Mouse (Mus musculus) myocyte (in vitro differentiated cells): ENCODE data around the gene Emilin1.

Experiments used
- CEBPB ChIP-seq: IDR thresholded peaks from 2 replicates; pipeline ENCODE4 v1.6.1; 2011; ENCODE audit warnings: mild to moderate bottlenecking, moderate library complexity; ENCODE audit not compliant: poor library complexity, insufficient read depth, severe bottlenecking
- E2F4 ChIP-seq: IDR thresholded peaks from one replicate; pipeline ENCODE4 v1.6.1; 2011; ENCODE audit warnings: mild to moderate bottlenecking, control low read depth, moderate library complexity; ENCODE audit not compliant: insufficient read depth
- MAX ChIP-seq: IDR thresholded peaks from one replicate; pipeline ENCODE4 v1.6.1; 2011; ENCODE audit warnings: low read depth, mild to moderate bottlenecking, control low read depth
- MYOG ChIP-seq, 3 experiments: IDR thresholded peaks; one replicate each; pipeline ENCODE4 v1.6.1; 2011; ENCODE audit warnings: control low read depth in 2 of 3, low read depth in 2 of 3, mild to moderate bottlenecking in 2 of 3; ENCODE audit not compliant: insufficient read length in 2 of 3, control insufficient read depth in 1 of 3, insufficient read depth in 1 of 3
- POLR2A ChIP-seq: IDR thresholded peaks from one replicate; pipeline ENCODE4 v1.6.1; 2011; ENCODE audit warnings: low read depth, mild to moderate bottlenecking, control low read depth, moderate library complexity; ENCODE audit not compliant: insufficient read length
- POLR2AphosphoS2 ChIP-seq: IDR thresholded peaks from one replicate; pipeline ENCODE4 v1.6.1; 2011; ENCODE audit warnings: low read depth, control low read depth; ENCODE audit not compliant: insufficient read length
- TCF12 ChIP-seq: IDR thresholded peaks from one replicate; pipeline ENCODE4 v1.6.1; 2011; ENCODE audit warnings: mild to moderate bottlenecking, control low read depth; ENCODE audit not compliant: poor library complexity, insufficient read depth, severe bottlenecking
- USF1 ChIP-seq: IDR thresholded peaks from one replicate; pipeline ENCODE4 v1.6.1; 2011; ENCODE audit warnings: low read depth, mild to moderate bottlenecking, control low read depth, moderate library complexity

- TF ChIP-seq POLR2A (peak; percentile 47), POLR2AphosphoS2 (peak; percentile 54), USF1 (no peak), MAX (no peak), TCF12 (no peak), CEBPB (no peak), E2F4 (no peak), MYOG (IDR thresholded peaks at IDR 0.05; ENCODE audit: control insufficient read depth in 1 of 3, insufficient read depth in 1 of 3, insufficient read length in 2 of 3, low read depth in 2 of 3) (no peak)
Measured at GRCm38 (mm10) chr5:30954556-30954955, 41.4 kb downstream of the Emilin1 start.
